Mouse (Mus musculus) embryonic facial prominence, embryonic 13.5 days (tissue): ENCODE measurements around the gene Sh3rf3. TPM values are rescaled to one million over a fixed set of nuclear protein-coding genes. Genes with fewer than 3 reads are reported as not detected.

Experiments
- ATAC-seq: fragments of 200-750 bp; cut with Nextera tagmentation; 2 replicates; pipeline ENCODE4 v1.8.0; 2017; ENCODE audit warnings: low read depth; ENCODE audit not compliant: insufficient number of reproducible peaks, insufficient read depth, low FRiP score, low TSS enrichment
- H3K27ac ChIP-seq: fragments of 300-500 bp; sonication (generic); 2 replicates; pipeline ENCODE4 v1.5.1; 2015; ENCODE audit warnings: moderate library complexity, mild to moderate bottlenecking, inconsistent platforms
- H3K27me3 ChIP-seq: fragments of 300-500 bp; sonication (generic); 2 replicates; pipeline ENCODE4 v1.6.1; 2015; ENCODE audit warnings: mild to moderate bottlenecking, inconsistent platforms
- H3K36me3 ChIP-seq: fragments of 300-500 bp; sonication (generic); 2 replicates; pipeline ENCODE4 v1.6.1; 2015; ENCODE audit warnings: mild to moderate bottlenecking, inconsistent platforms
- H3K4me1 ChIP-seq: fragments of 300-500 bp; sonication (generic); 2 replicates; pipeline ENCODE4 v1.6.1; 2015; ENCODE audit warnings: inconsistent platforms
- H3K4me2 ChIP-seq: fragments of 300-500 bp; sonication (generic); 2 replicates; pipeline ENCODE4 v1.6.1; 2015; ENCODE audit warnings: moderate library complexity, mild to moderate bottlenecking, inconsistent platforms
- H3K4me3 ChIP-seq: fragments of 300-500 bp; sonication (generic); 2 replicates; pipeline ENCODE4 v1.5.1; 2015; ENCODE audit warnings: mild to moderate bottlenecking, inconsistent platforms
- H3K9ac ChIP-seq: fragments of 300-500 bp; sonication (generic); 2 replicates; pipeline ENCODE4 v1.6.1; 2015; ENCODE audit warnings: mild to moderate bottlenecking, inconsistent platforms
- H3K9me3 ChIP-seq: fragments of 300-500 bp; sonication (generic); 2 replicates; pipeline ENCODE4 v1.6.1; 2016; ENCODE audit warnings: inconsistent platforms
- WGBS: fragments of 180-500 bp; shearing (Covaris S2); methylation state at CpG from one replicate; pipeline ENCODE4 v1.1.7; 2015; ENCODE audit warnings: mixed read lengths; 5-methylcytosine and 5-hydroxymethylcytosine counted together
- polyA plus RNA-seq: library from polyadenylated mRNA; unstranded; fragments of >200 nt; fragmentation: Nextera tagmentation; extraction: Ambion mirVana; gene quantifications from 2 replicates; pipeline ENCODE4 v1.2.1, GENCODE M21; 2015

The Sh3rf3 gene
- polyA plus RNA-seq, 1 experiment from 2014 or later, result 3.3 TPM

DNA sequence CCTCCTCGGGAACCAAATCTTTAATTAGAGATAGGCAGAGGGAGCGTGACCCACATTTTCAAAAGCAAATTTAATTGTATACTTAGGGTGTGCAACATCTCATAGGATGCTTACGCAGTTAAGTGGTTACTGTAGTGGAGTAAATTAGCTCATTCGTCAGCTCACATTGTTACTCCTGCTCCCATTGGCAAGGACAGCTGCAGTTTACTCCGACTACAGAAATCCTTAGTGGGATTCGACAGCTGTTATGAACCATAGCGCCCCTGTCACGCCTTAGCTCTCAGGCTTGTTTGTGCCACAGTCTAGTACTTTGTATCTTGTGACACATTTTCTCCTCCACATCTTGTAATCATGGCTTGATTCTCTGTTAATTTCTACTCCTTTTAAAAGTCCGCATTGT lies 200.5 kb downstream of the Sh3rf3 start:
- no peaks in the 10 kb centered on the region for H3K27me3 ChIP-seq
- H3K9ac ChIP-seq, result no peak overlapping the region
- WGBS, result 87% methylated on average over 9 of the region's 9 CpGs
- H3K4me2 ChIP-seq, result no peak overlapping the region
- H3K9me3 ChIP-seq, result no peaks in the 10 kb centered on the region
- H3K27ac ChIP-seq, result no peak overlapping the region
- no peak for ATAC-seq
- H3K4me1 ChIP-seq, result no peaks in the 10 kb centered on the region
- H3K4me3 ChIP-seq, result no peak overlapping the region
- H3K36me3 ChIP-seq, result no peaks in the 10 kb centered on the region

DNA sequence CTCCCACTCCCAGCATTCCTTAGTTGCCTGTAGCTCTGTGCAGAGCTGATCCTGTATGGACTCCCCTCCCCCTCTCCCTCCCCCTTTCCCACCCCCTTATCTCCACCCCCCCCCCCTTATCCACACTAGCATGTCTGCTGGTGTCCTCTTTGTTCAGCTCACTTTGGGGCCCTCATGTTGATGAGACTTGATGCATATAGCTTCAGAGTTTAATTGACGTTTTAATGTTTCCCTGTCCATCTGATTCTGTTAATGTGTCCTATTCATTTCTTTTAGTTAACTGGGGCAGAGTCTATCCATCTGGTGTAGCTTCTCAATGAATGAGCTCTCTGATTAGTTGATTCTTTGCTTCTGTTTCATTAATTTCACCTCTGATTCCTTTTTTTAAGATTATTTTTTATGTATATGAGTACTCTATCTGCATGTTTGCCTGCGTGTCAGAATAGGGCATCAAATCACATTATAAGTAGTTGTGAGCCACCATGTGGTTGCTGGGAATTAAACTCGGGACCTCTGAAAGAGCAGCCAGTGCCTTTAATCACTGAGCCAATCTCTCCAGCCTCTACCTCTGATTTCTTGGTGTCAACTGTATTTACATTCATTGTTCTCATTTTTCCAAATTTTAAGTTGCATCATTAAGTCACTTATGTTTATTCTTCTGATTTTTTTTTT lies 206.3 kb downstream of the Sh3rf3 start:
- H3K27ac ChIP-seq, result no peak overlapping the region
- H3K9me3 ChIP-seq, result no peaks in the 10 kb centered on the region
- no peak overlapping the region for H3K9ac ChIP-seq
- H3K27me3 ChIP-seq, result no peaks in the 10 kb centered on the region
- ATAC-seq, result no peak
- no peaks in the 10 kb centered on the region for H3K4me1 ChIP-seq
- no peak overlapping the region for H3K4me3 ChIP-seq
- no peaks in the 10 kb centered on the region for H3K36me3 ChIP-seq
- no peak overlapping the region for H3K4me2 ChIP-seq
- 56% methylated on average over 3 of the region's 3 CpGs for WGBS

DNA sequence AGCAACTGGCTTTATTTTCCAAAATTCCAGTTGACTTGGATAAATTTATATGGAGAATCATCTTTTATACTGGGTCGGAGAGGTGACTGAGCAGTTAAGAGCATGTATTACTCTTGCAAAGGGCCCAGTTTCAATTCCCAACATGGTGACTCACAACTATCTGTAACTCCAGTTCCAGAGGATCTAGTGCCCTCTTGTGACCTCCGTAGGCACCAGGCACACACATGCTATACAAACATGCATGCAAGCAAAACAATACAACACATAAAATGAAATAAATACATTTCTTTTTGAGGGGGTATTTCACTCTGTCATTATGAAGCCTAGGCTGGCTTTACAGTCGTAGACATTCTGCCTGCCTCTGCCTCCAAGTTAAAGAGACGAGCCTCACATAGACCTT lies 237.3 kb downstream of the Sh3rf3 start:
- 75% methylated on average over 4 of the region's 4 CpGs for WGBS
- ATAC-seq, result no peak

DNA sequence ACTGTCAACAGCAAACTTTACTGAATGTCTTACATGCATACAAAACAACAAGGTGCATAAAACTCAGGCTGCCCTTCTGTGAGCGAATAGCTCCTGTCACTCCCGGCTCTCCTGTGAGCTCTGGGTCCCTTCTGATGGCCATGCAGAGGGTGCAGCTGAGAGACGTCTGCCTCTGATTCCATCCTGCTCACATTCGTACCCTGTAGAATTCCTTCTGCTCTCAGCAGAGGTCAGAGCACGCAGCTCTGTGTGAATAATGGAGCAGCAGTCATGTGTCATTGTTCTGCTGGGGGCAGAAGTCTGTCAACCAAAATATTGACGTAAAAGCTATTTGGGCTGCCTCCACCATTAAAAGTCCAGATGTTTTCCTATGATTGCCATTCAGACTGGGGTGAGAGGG lies 243.1 kb downstream of the Sh3rf3 start:
- no peaks in the 10 kb centered on the region for H3K27me3 ChIP-seq
- 53% methylated on average over 6 of the region's 6 CpGs for WGBS
- no peaks in the 10 kb centered on the region for H3K9me3 ChIP-seq
- no peak overlapping the region for H3K27ac ChIP-seq
- H3K9ac ChIP-seq, result no peak overlapping the region
- H3K36me3 ChIP-seq, result no peaks in the 10 kb centered on the region
- no peak overlapping the region for H3K4me2 ChIP-seq
- no peak for ATAC-seq
- no peak overlapping the region for H3K4me3 ChIP-seq
- H3K4me1 ChIP-seq, result no peaks in the 10 kb centered on the region

More for the DNA sequence above, 237.3 kb downstream of the Sh3rf3 start:
- no peaks in the 10 kb centered on the region for H3K27me3 ChIP-seq
- H3K9me3 ChIP-seq, result no peaks in the 10 kb centered on the region
- H3K27ac ChIP-seq, result no peak overlapping the region
- H3K4me3 ChIP-seq, result no peak overlapping the region
- no peak overlapping the region for H3K9ac ChIP-seq
- no peaks in the 10 kb centered on the region for H3K36me3 ChIP-seq
- no peaks in the 10 kb centered on the region for H3K4me1 ChIP-seq
- no peak overlapping the region for H3K4me2 ChIP-seq

DNA sequence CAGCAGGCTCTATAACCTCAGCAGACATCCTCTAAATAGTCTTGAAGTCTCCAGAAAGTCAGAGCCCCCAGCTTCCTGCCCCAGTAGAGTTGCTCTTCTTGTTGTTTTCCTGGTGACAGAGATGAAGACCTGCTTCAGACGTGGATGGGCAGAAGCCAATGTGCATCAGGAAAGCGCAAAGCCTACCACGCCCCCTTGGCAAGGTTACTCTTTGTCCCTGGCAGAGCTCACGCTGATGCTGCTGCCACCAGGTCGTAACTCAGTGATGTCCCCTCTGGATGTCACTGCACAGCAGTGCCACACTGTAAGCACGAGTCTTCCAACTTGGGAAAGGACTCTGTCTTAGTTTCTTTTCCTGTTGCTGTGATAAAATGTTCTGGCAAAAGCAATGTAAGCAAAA lies 253.6 kb downstream of the Sh3rf3 start:
- no peak for ATAC-seq
- H3K4me3 ChIP-seq, result no peak overlapping the region
- H3K9me3 ChIP-seq, result no peaks in the 10 kb centered on the region
- no peak overlapping the region for H3K27ac ChIP-seq
- H3K9ac ChIP-seq, result no peak overlapping the region
- H3K27me3 ChIP-seq, result no peaks in the 10 kb centered on the region
- H3K4me1 ChIP-seq, result no peaks in the 10 kb centered on the region
- 75% methylated on average over 6 of the region's 6 CpGs for WGBS
- no peaks in the 10 kb centered on the region for H3K36me3 ChIP-seq
- no peak overlapping the region for H3K4me2 ChIP-seq

DNA sequence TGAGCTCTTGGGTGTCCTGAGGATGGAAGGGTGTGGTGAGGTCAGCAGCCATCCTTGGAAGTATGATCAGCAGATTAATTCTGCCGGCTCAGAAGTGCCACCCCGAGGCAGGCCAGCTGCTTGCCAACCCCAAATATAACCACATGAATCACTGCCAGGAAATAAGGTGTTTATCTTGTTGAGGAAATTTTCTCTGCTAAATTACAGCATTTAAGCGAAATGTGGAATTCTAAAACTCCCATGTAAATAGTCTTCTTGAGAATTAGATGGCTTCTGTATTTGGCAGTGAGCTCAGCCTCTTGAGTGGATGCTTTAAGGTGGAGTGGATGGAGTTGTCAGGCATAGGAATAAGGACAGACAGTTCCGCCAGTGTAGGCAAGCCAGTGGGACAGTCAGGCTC lies 259.7 kb downstream of the Sh3rf3 start:
- Histone ChIP-seq H3K4me2 (no peak overlapping the region), H3K27me3 (no peaks in the 10 kb centered on the region), H3K27ac (no peak overlapping the region), H3K4me3 (no peak overlapping the region), H3K9me3 (no peaks in the 10 kb centered on the region), H3K4me1 (no peaks in the 10 kb centered on the region), H3K9ac (no peak overlapping the region), H3K36me3 (no peaks in the 10 kb centered on the region)
- 65% methylated on average over 4 of the region's 4 CpGs for WGBS
- no peak for ATAC-seq

DNA sequence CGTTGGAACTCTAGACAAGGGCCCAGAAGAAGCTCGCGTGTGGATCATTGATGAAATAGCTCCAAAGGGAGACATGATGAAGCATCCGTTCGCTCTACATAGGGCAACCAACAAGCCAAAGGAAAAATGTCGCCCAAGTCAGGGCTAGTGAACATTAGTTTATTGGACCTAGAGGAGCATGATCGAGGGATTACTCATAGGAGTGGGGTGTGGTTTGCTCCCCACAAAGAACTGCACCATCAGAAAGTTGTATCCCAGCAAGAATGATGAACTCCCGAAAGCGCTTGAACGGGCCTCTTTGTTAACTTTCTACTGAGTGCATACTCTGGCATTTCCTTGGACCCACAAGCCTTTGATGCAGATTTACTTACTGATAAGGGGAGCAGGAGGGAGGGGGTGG lies 263.5 kb downstream of the Sh3rf3 start:
- H3K4me2 ChIP-seq, result no peak overlapping the region
- no peak overlapping the region for H3K27ac ChIP-seq
- H3K36me3 ChIP-seq, result no peaks in the 10 kb centered on the region
- 92% methylated on average over 10 of the region's 10 CpGs for WGBS
- no peaks in the 10 kb centered on the region for H3K27me3 ChIP-seq
- H3K4me3 ChIP-seq, result no peak overlapping the region
- no peak for ATAC-seq
- no peaks in the 10 kb centered on the region for H3K9me3 ChIP-seq
- no peak overlapping the region for H3K9ac ChIP-seq
- H3K4me1 ChIP-seq, result no peaks in the 10 kb centered on the region

DNA sequence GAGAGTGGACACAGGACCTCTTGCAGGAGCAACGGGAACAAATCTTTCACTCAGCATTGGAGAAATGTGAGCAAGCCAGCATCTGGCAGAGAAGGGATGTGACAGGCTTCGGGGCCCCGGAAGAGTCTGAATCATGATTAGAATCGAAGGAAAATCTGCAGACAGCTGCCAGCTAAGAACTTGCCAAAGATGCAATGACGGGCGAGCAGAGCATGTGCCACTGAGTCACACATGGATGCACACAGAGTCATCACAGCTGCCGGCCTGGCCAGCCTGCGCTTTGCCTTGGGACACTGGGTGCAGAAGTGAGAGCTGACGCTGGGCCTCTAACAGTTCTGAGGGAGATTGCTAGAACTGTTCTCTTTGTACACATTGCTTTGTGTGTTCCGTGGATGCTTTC lies 264.8 kb downstream of the Sh3rf3 start:
- H3K9me3 ChIP-seq, result no peaks in the 10 kb centered on the region
- H3K36me3 ChIP-seq, result no peaks in the 10 kb centered on the region
- H3K4me1 ChIP-seq, result no peaks in the 10 kb centered on the region
- no peak overlapping the region for H3K9ac ChIP-seq
- no peaks in the 10 kb centered on the region for H3K27me3 ChIP-seq
- no peak overlapping the region for H3K4me3 ChIP-seq
- no peak overlapping the region for H3K27ac ChIP-seq
- no peak overlapping the region for H3K4me2 ChIP-seq
- WGBS, result 74% methylated on average over 10 of the region's 10 CpGs
- no peak for ATAC-seq

- Histone ChIP-seq H3K27ac (no peak overlapping the region), H3K9me3 (no peaks in the 10 kb centered on the region), H3K4me1 (peaks cover 7% of the 10 kb centered on the region; the same call in 1 of the 2 replicates), H3K9ac (no peak overlapping the region), H3K4me2 (no peak overlapping the region), H3K36me3 (no peaks in the 10 kb centered on the region), H3K4me3 (no peak overlapping the region), H3K27me3 (no peaks in the 10 kb centered on the region)
- ATAC-seq, result no peak
- 88% methylated on average over 5 of the region's 5 CpGs for WGBS
Observed at GRCm38 (mm10) chr10:59085604-59086003, 272.4 kb downstream of the Sh3rf3 start.

- WGBS, result 92% methylated on average over 5 of the region's 5 CpGs
- Histone ChIP-seq H3K9ac (no peak overlapping the region), H3K36me3 (no peaks in the 10 kb centered on the region), H3K27ac (no peak overlapping the region), H3K4me1 (peaks cover 7% of the 10 kb centered on the region; the same call in 1 of the 2 replicates), H3K4me3 (no peak overlapping the region), H3K9me3 (no peaks in the 10 kb centered on the region), H3K27me3 (no peaks in the 10 kb centered on the region), H3K4me2 (no peak overlapping the region)
- ATAC-seq, result no peak
Observed at GRCm38 (mm10) chr10:59086578-59086977, 273.4 kb downstream of the Sh3rf3 start.

DNA sequence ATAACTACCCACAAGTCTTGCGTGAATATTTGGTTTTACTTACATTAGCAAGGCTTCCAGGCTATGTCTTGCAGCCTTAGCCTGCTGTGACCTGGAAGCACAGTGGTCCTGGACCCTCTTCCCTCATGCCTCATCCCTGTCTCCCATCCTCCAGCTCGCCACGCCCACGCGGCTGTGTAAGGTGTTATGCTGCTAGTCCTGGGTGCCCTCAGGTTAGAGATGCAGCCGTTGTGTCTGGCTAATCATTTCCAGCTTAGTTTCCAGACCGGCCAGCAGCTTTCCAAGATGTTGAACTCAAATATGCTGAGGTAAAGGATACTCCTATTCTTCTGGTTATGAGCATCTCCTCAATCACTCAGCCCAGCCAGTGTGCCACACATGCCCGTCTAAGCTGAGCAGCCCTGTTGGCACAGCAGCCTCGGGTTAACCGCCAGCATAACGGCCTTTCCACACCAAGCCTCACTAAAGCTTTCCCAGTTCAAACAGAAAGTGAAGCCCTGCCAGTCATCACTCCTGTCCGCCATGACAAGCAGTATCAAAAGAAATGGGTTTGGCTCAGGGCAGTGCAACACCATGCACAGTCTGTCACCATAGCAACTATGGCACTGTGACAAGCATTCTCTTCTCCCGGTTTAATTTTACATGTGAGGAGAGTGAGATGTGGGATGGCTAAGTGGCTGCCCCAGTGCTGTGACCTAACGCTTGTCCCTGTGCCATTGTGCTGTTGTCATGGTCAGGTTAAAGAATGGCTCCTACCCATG lies 276.9 kb downstream of the Sh3rf3 start:
- WGBS, result 69% methylated on average over 14 of the region's 14 CpGs
- H3K9ac ChIP-seq, result no peak overlapping the region
- H3K27ac ChIP-seq, result no peak overlapping the region
- no peaks in the 10 kb centered on the region for H3K27me3 ChIP-seq
- H3K36me3 ChIP-seq, result no peaks in the 10 kb centered on the region
- peaks cover 7% of the 10 kb centered on the region; the same call in 1 of the 2 replicates for H3K4me1 ChIP-seq
- no peak for ATAC-seq
- no peak overlapping the region for H3K4me2 ChIP-seq
- H3K9me3 ChIP-seq, result no peaks in the 10 kb centered on the region
- H3K4me3 ChIP-seq, result no peak overlapping the region

DNA sequence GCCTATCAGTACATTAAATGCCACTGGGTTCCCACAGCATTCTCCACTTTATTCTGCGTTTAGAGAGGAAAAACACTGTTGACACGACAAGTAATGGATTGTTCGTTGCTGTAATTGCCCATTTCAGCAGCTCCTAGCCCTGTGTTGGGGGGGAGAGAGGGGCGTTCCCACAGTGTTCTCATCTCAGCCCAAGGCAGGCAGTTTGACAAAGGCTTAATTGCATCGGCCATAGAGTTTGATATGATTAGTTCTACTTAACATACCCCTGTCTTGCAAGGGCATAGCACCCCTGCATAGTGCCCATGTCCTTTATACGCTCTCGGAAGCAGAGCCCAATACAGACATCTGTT lies 277.4 kb downstream of the Sh3rf3 start:
- Histone ChIP-seq H3K9ac (no peak overlapping the region), H3K27me3 (no peaks in the 10 kb centered on the region), H3K27ac (no peak overlapping the region), H3K4me3 (no peak overlapping the region), H3K4me2 (no peak overlapping the region), H3K4me1 (peaks cover 7% of the 10 kb centered on the region; the same call in 1 of the 2 replicates), H3K9me3 (no peaks in the 10 kb centered on the region), H3K36me3 (no peaks in the 10 kb centered on the region)
- ATAC-seq, result no peak
- 78% methylated on average over 7 of the region's 7 CpGs for WGBS
